Mouse (Mus musculus): ENCODE data around the gene 1700001K19Rik. TPM values are rescaled to one million over a fixed set of nuclear protein-coding genes. Genes with fewer than 3 reads are reported as not detected.

The 1700001K19Rik gene
- total and polyA plus RNA-seq, 3 experiments, result 0.29 TPM; not detected in 2

DNA sequence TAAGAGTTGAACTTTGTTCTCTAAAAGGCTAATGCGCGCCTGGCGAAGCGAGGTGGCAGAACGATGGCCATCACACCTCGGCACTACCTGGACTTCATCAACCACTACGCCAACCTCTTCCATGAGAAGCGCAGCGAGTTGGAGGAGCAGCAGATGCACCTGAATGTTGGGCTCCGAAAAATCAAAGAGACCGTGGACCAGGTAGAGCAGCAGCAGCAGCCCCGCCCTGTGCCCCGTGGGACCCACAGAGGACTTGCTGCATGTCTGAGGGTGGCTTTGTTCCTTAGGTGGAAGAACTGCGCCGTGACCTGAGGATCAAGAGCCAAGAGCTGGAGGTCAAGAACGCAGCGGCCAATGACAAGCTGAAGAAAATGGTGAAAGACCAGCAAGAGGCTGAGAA, 31.0 kb downstream of the 1700001K19Rik start:
- TF ChIP-seq USF1 (IDR thresholded peaks at IDR 0.05; ENCODE audit: low read depth, low read length) (no peak), GABPA (IDR thresholded peaks at IDR 0.05; ENCODE audit: low read depth, low read length) (no peak), UBTF (IDR thresholded peaks at IDR 0.05; ENCODE audit: borderline replicate concordance, insufficient read depth, low read depth, low read length) (no peak)

DNA sequence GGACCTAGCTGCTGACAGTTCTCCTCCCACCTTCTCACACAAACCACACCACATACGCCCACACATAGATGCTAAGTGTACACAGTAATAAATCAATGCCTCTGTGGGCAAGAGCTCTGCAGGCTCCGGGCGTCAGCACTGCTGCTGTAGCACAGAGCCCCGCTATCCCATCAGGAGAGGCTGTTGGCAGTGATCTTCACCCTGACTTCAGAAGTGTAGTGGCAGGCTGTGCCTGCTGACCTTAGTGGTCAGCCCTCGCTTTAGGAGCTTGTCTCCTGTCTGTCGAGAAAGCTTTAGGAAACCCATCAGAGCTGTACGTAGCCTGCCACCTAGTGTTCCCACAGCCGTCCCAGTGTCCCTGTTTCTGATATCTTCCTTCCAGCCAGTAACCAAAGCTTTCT, 32.2 kb downstream of the 1700001K19Rik start:
- H3K27me3 ChIP-seq (ENCODE audit: control insufficient read depth in 1 of 2, insufficient read depth in 2 of 2, low read length in 2 of 2), result no peaks in the 10 kb centered on the region
- H3K27ac ChIP-seq (ENCODE audit: control insufficient read depth, low read depth, low read length), result no peak overlapping the region
- H3K4me3 ChIP-seq (ENCODE audit: control insufficient read depth in 1 of 2, insufficient read depth in 1 of 2, low read depth in 2 of 2, low read length in 2 of 2), result no peak overlapping the region
- H3K36me3 ChIP-seq (ENCODE audit: control insufficient read depth in 1 of 2, insufficient read depth in 2 of 2, low read length in 2 of 2), result peaks cover 0 to 10% of the 10 kb centered on the region in 2 experiments; a peak in 1 of 4 replicates
- H3K9ac ChIP-seq (ENCODE audit: control insufficient read depth, low read depth, low read length, poor library complexity, severe bottlenecking), result no peak overlapping the region
- no peaks in the 10 kb centered on the region for H3K4me1 ChIP-seq (ENCODE audit: control insufficient read depth in 1 of 2, insufficient read depth in 2 of 2, low read length in 2 of 2)
- H3K79me2 ChIP-seq (ENCODE audit: control insufficient read depth, insufficient read depth, low read length, poor library complexity), result no peaks in the 10 kb centered on the region
- no peak for DNase-seq (ENCODE audit: low read depth, low spot score)
- no peaks in the 10 kb centered on the region for H3K9me3 ChIP-seq (replicated peaks; ENCODE audit: insufficient read depth, low read length)
- TF ChIP-seq KAT2A (conservative IDR thresholded peaks at IDR 0.05; ENCODE audit: low read depth, low read length) (no peak), USF1 (IDR thresholded peaks at IDR 0.05; ENCODE audit: low read depth, low read length) (no peak), UBTF (IDR thresholded peaks at IDR 0.05; ENCODE audit: borderline replicate concordance, insufficient read depth, low read depth, low read length) (no peak), ZMIZ1 (IDR thresholded peaks at IDR 0.05; ENCODE audit: low read depth, low read length) (no peak), POLR2AphosphoS2 (IDR thresholded peaks at IDR 0.05; ENCODE audit: low read length) (no peak), E2F4 (IDR thresholded peaks at IDR 0.05; ENCODE audit: borderline replicate concordance, low read depth, low read length) (no peak), NRF1 (IDR thresholded peaks at IDR 0.05; ENCODE audit: insufficient read depth, low read depth, low read length, poor library complexity, severe bottlenecking) (no peak), CHD1 (IDR thresholded peaks at IDR 0.05; ENCODE audit: low read depth, low read length) (no peak), HCFC1 (IDR thresholded peaks at IDR 0.05; ENCODE audit: low read depth, low read length) (no peak)

More for the DNA sequence above, 31.0 kb downstream of the 1700001K19Rik start:
- Histone ChIP-seq H3K9me3 (replicated peaks; ENCODE audit: insufficient read depth, low read length) (no peaks in the 10 kb centered on the region), H3K27ac (ENCODE audit: control insufficient read depth, low read depth, low read length) (no peak overlapping the region), H3K4me1 (ENCODE audit: control insufficient read depth in 1 of 2, insufficient read depth in 2 of 2, low read length in 2 of 2) (no peaks in the 10 kb centered on the region), H3K9ac (ENCODE audit: control insufficient read depth, low read depth, low read length, poor library complexity, severe bottlenecking) (no peak overlapping the region), H3K79me2 (ENCODE audit: control insufficient read depth, insufficient read depth, low read length, poor library complexity) (no peaks in the 10 kb centered on the region), H3K36me3 (ENCODE audit: control insufficient read depth in 1 of 2, insufficient read depth in 2 of 2, low read length in 2 of 2) (peaks cover 0 to 14% of the 10 kb centered on the region in 2 experiments; a peak in 1 of 4 replicates), H3K4me3 (ENCODE audit: control insufficient read depth in 1 of 2, insufficient read depth in 1 of 2, low read depth in 2 of 2, low read length in 2 of 2) (no peak overlapping the region), H3K27me3 (ENCODE audit: control insufficient read depth in 1 of 2, insufficient read depth in 2 of 2, low read length in 2 of 2) (no peaks in the 10 kb centered on the region)
- DNase-seq (ENCODE audit: low read depth, low spot score), result no peak

DNA sequence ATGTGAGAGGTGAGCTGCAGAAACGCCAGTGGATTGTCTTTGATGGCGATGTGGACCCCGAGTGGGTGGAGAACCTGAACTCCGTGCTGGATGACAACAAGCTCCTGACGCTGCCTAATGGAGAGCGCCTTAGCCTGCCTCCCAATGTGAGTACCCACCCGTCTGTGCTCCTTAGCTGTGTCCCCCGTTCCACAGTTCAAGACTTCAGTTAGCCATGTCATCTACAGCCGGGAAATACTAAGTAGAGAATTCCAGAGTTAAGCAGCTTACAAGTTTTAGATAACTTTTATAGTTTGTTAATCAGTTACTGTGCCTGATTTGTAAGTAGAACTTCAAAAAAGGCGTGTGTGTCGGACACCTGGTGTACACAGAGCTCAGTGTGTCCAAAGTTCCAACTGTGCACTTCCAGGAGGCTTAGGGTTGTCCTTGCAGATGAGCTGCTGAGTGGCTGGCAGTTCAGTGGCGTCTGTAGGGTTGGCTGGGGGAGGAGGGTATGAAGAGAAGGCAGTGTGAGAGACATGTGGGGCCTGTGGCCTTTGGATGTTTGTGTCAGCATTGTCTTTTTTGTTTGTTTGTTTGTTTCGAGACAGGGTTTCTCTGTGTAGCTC, 44.8 kb downstream of the 1700001K19Rik start:
- Histone ChIP-seq H3K4me1 (ENCODE audit: control insufficient read depth in 1 of 2, insufficient read depth in 2 of 2, low read length in 2 of 2) (no peaks in the 10 kb centered on the region), H3K79me2 (ENCODE audit: control insufficient read depth, insufficient read depth, low read length, poor library complexity) (no peaks in the 10 kb centered on the region), H3K36me3 (ENCODE audit: control insufficient read depth in 1 of 2, insufficient read depth in 2 of 2, low read length in 2 of 2) (peaks cover 0 to 24% of the 10 kb centered on the region in 2 experiments; a peak in 2 of 4 replicates), H3K9me3 (replicated peaks; ENCODE audit: insufficient read depth, low read length) (no peaks in the 10 kb centered on the region), H3K4me3 (ENCODE audit: control insufficient read depth in 1 of 2, insufficient read depth in 1 of 2, low read depth in 2 of 2, low read length in 2 of 2) (no peak overlapping the region), H3K27me3 (ENCODE audit: control insufficient read depth in 1 of 2, insufficient read depth in 2 of 2, low read length in 2 of 2) (no peaks in the 10 kb centered on the region), H3K27ac (ENCODE audit: control insufficient read depth, low read depth, low read length) (no peak overlapping the region), H3K9ac (ENCODE audit: control insufficient read depth, low read depth, low read length, poor library complexity, severe bottlenecking) (no peak overlapping the region)
- DNase-seq (ENCODE audit: low read depth, low spot score), result no peak
- no peak for TF ChIP-seq KAT2A (conservative IDR thresholded peaks at IDR 0.05; ENCODE audit: low read depth, low read length)
- TF ChIP-seq HCFC1 (IDR thresholded peaks at IDR 0.05; ENCODE audit: low read depth, low read length), result no peak
- TF ChIP-seq POLR2AphosphoS5 (IDR thresholded peaks at IDR 0.05; ENCODE audit: borderline replicate concordance, low read depth, low read length), result no peak
- TF ChIP-seq ETS1 (IDR thresholded peaks at IDR 0.05; ENCODE audit: low read depth, low read length), result no peak
- no peak for TF ChIP-seq ZMIZ1 (IDR thresholded peaks at IDR 0.05; ENCODE audit: low read depth, low read length)
- no peak for TF ChIP-seq CTCF (IDR thresholded peaks at IDR 0.05 in 2 of 3, conservative IDR thresholded peaks at IDR 0.05 in 1 of 3; ENCODE audit: control insufficient read depth in 1 of 3, insufficient read depth in 1 of 3, low read depth in 2 of 3, low read length in 3 of 3, poor library complexity in 1 of 3, severe bottlenecking in 1 of 3)
- no peak for TF ChIP-seq ZNF384 (IDR thresholded peaks at IDR 0.05; ENCODE audit: low read depth, low read length)
- no peak for TF ChIP-seq TAL1 (IDR thresholded peaks at IDR 0.05; ENCODE audit: low read length)
- no peak for TF ChIP-seq EP300 (IDR thresholded peaks at IDR 0.05; ENCODE audit: low read depth in 1 of 2, low read length in 2 of 2)
- TF ChIP-seq POLR2A (IDR thresholded peaks at IDR 0.05; ENCODE audit: control insufficient read depth in 1 of 2, insufficient read depth in 1 of 2, low read depth in 1 of 2, low read length in 2 of 2, poor library complexity in 1 of 2), result no peak
- TF ChIP-seq MXI1 (IDR thresholded peaks at IDR 0.05; ENCODE audit: low read depth, low read length), result no peak
- no peak for TF ChIP-seq ZC3H11A (IDR thresholded peaks at IDR 0.05; ENCODE audit: low read depth, low read length)
- TF ChIP-seq RCOR1 (IDR thresholded peaks at IDR 0.05; ENCODE audit: low read depth, low read length), result no peak
- TF ChIP-seq NRF1 (IDR thresholded peaks at IDR 0.05; ENCODE audit: insufficient read depth, low read depth, low read length, poor library complexity, severe bottlenecking), result no peak
